Mouse (Mus musculus) embryonic facial prominence, embryonic 15.5 days (tissue): Measurements from ENCODE around the gene Oxct2b. TPM values are rescaled to one million over a fixed set of nuclear protein-coding genes. Genes with fewer than 3 reads are reported as not detected.
"Not testable (repeated sequence)": the region's sequence is repeated elsewhere in the genome, so short reads cannot be mapped to it uniquely, and the experiment has no call there.

Experiments used
- ATAC-seq: fragments of 200-750 bp; cut with Nextera tagmentation; 2 replicates; pipeline ENCODE4 v1.8.0; 2017; ENCODE audit warnings: low read depth, moderate TSS enrichment; ENCODE audit not compliant: insufficient number of reproducible peaks, low FRiP score, low TSS enrichment
- H3K27ac ChIP-seq: fragments of 300-500 bp; sonication (generic); replicated peaks from 2 replicates; pipeline ENCODE4 v1.5.1; 2015; ENCODE audit warnings: mild to moderate bottlenecking, inconsistent platforms
- H3K27me3 ChIP-seq: fragments of 300-500 bp; sonication (generic); 2 replicates; pipeline ENCODE4 v1.6.1; 2015; ENCODE audit warnings: inconsistent platforms
- H3K36me3 ChIP-seq: fragments of 300-500 bp; sonication (generic); 2 replicates; pipeline ENCODE4 v1.6.1; 2015; ENCODE audit warnings: mild to moderate bottlenecking, inconsistent platforms
- H3K4me1 ChIP-seq: fragments of 300-500 bp; sonication (generic); 2 replicates; pipeline ENCODE4 v1.6.1; 2015; ENCODE audit warnings: inconsistent platforms
- H3K4me2 ChIP-seq: fragments of 300-500 bp; sonication (generic); replicated peaks from 2 replicates; pipeline ENCODE4 v1.6.1; 2015; ENCODE audit warnings: mild to moderate bottlenecking, inconsistent platforms
- H3K4me3 ChIP-seq: fragments of 300-500 bp; sonication (generic); replicated peaks from 2 replicates; pipeline ENCODE4 v1.5.1; 2015; ENCODE audit warnings: mild to moderate bottlenecking, inconsistent platforms
- H3K9ac ChIP-seq: fragments of 300-500 bp; sonication (generic); 2 replicates; pipeline ENCODE4 v1.6.1; 2015; ENCODE audit warnings: inconsistent platforms
- H3K9me3 ChIP-seq: fragments of 300-500 bp; sonication (generic); replicated peaks from 2 replicates; pipeline ENCODE4 v1.6.1; 2016; ENCODE audit warnings: inconsistent platforms
- WGBS: fragments of 180-500 bp; shearing (Covaris S2); methylation state at CpG from one replicate; pipeline ENCODE4 v1.1.7; 2015; 5-methylcytosine and 5-hydroxymethylcytosine counted together
- polyA plus RNA-seq: library from polyadenylated mRNA; unstranded; fragments of >200 nt; fragmentation: Nextera tagmentation; extraction: Ambion mirVana; gene quantifications from 2 replicates; pipeline ENCODE4 v1.2.1, GENCODE M21; 2015

The Oxct2b gene
- polyA plus RNA-seq, 1 experiment from 2014 or later: 0.13 TPM

DNA sequence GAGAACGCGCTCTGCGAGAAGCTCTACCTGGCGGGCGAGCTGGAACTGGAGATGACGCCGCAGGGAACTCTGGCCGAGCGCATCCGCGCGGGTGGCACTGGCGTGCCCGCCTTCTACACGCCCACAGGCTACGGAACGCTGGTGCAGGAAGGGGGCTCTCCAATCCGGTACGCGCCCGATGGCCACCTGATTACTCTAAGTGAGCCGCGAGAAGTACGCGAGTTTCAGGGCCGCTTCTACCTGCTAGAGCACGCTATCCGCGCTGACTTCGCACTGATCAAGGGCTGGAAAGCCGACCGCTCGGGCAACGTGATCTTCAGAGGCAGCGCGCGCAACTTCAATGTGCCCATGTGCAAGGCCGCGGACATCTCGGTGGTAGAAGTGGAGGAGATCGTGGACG is 574 bp downstream of the Oxct2b start:
- not testable (repeated sequence) for H3K27me3 ChIP-seq, H3K9me3 ChIP-seq, H3K36me3 ChIP-seq, ATAC-seq, H3K4me1 ChIP-seq, H3K9ac ChIP-seq, H3K27ac ChIP-seq
- 26% methylated on average over 31 of the region's 42 CpGs for WGBS
- Histone ChIP-seq H3K4me3 (peak overlapping the region; percentile 42), H3K4me2 (peak overlapping the region; percentile 69)

GRCm38 (mm10) chr4:123121286-123121685 is 5.2 kb downstream of the Oxct2b start:
- H3K27ac ChIP-seq: no peak overlapping the region
- no peaks in the 10 kb centered on the region for H3K9me3 ChIP-seq
- H3K9ac ChIP-seq: no peak overlapping the region
- H3K4me3 ChIP-seq: no peak overlapping the region
- H3K27me3 ChIP-seq: no peaks in the 10 kb centered on the region
- H3K36me3 ChIP-seq: peaks cover 24% of the 10 kb centered on the region
- WGBS: 81% methylated on average over 2 of the region's 2 CpGs
- no peaks in the 10 kb centered on the region for H3K4me1 ChIP-seq
- no peak overlapping the region for H3K4me2 ChIP-seq
- ATAC-seq: no peak

- H3K27ac ChIP-seq: no peak overlapping the region
- no peaks in the 10 kb centered on the region for H3K4me1 ChIP-seq
- H3K4me2 ChIP-seq: no peak overlapping the region
- no peak for ATAC-seq
- no peak overlapping the region for H3K4me3 ChIP-seq
- H3K36me3 ChIP-seq: peaks cover 71% of the 10 kb centered on the region
- WGBS: 95% methylated on average over 7 of the region's 7 CpGs
- no peaks in the 10 kb centered on the region for H3K27me3 ChIP-seq
- H3K9ac ChIP-seq: no peak overlapping the region
- no peaks in the 10 kb centered on the region for H3K9me3 ChIP-seq
Measured at GRCm38 (mm10) chr4:123126626-123127025, 10.6 kb downstream of the Oxct2b start.

DNA sequence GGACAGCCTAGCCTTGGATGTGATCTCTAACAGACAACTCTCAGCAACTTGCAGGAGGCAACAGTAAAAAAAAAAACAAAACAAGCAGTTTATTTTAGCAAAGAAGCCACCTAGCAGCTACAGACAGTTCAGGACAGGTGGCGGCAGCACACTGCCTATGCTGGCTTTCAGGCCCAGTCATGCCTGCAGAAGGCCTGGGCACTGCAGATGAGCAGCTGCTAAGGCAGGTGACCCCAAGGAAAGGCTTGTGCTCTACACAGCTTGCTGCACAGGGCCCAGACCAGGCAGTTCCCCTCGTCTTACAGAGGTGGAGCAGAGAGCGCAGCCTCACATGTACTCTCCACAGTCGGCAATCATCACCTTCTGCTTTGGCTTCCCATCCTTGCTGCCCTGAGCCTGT is 11.0 kb downstream of the Oxct2b start:
- Histone ChIP-seq H3K9ac (no peak overlapping the region), H3K27me3 (no peaks in the 10 kb centered on the region), H3K4me2 (no peak overlapping the region), H3K27ac (no peak overlapping the region), H3K9me3 (no peaks in the 10 kb centered on the region), H3K4me3 (no peak overlapping the region), H3K36me3 (peaks cover 75% of the 10 kb centered on the region), H3K4me1 (no peaks in the 10 kb centered on the region)
- 88% methylated on average over 4 of the region's 4 CpGs for WGBS
- ATAC-seq: no peak

- Histone ChIP-seq H3K4me3 (no peak overlapping the region), H3K9ac (no peak overlapping the region), H3K36me3 (peaks cover 37% of the 10 kb centered on the region), H3K4me1 (peaks cover 15% of the 10 kb centered on the region), H3K4me2 (no peak overlapping the region), H3K27me3 (no peaks in the 10 kb centered on the region), H3K27ac (no peak overlapping the region), H3K9me3 (no peaks in the 10 kb centered on the region)
- no peak for ATAC-seq
- WGBS: 84% methylated on average over 3 of the region's 3 CpGs
Measured at GRCm38 (mm10) chr4:123137551-123137950, 21.5 kb downstream of the Oxct2b start.

DNA sequence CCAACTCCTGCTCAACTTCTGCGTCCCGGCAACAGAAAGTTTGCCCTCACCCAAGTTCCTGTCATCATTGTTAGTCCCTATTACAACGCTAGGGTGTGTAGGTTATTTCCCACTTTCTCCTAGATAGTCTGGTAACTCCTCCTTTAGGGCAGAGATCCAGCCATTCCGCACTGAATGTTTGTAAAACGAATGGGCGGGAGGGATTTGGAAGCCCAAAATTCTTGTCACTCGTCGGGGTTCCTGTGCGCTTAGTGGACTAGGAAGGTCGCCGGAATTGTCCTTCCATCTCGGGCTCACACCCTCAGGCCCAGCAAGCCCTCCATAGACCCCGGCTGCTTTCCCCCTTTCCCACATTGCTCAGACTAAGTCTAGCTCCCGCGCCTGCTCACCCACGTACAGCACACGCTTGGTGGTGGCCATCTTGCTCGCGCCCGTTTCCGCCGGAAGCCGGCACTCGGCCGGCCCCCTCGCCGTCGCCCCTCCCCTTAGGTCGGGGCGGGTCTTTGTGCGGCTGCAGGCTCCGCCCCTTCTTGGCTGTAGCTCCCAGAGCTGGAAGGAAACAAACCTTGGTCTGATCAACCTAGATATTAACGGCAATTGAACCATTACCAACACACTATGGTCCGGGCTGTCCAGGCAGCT is 23.6 kb downstream of the Oxct2b start, which contains the start of gene Ppie:
Gene Ppie, minus strand, starts transcription at position 439 of the 642 bp plus-strand sequence.
- peak; percentile 96 for ATAC-seq
- under 1% methylated on average over 34 of the region's 34 CpGs for WGBS

DNA sequence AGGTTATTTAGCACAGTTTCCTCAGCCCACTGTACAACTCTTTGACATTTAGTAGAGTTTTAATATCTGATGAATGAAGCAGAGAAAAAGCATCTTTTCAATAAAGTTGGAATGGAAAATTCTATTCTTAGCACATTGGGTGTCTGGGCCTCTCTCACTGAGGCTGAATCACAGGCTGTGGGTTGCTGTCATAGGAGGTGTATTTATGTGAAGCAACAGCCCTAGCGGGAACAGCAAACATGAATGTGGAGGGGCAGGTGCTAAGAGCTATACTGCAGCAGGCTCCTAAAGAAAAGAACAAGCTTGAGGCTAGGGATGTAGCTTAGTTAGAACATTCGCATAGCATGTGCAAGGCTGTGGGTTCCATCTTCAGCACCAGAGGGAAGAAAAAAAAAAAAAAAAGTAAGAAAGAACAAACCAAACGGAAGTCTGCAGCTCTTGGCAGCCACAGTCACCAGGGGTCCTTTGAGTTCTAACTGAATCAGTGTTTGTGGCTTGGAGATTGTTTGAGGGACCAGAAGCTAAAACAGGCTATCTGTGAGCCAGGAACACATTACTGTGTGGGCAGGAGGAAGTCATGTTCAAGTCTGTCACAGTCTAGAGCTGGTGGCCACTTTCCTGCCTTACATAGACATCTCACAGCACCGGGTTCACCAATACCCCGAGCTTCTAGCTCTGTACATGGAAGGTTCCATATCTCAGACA is 31.5 kb downstream of the Oxct2b start:
- no peaks in the 10 kb centered on the region; the same call in 1 of the 2 replicates for H3K27me3 ChIP-seq
- H3K4me3 ChIP-seq: no peak overlapping the region
- H3K27ac ChIP-seq: no peak overlapping the region
- no peak overlapping the region for H3K4me2 ChIP-seq
- H3K36me3 ChIP-seq: no peaks in the 10 kb centered on the region
- H3K4me1 ChIP-seq: no peaks in the 10 kb centered on the region
- 68% methylated on average over 5 of the region's 5 CpGs for WGBS
- H3K9ac ChIP-seq: no peak overlapping the region
- no peak for ATAC-seq
- no peaks in the 10 kb centered on the region for H3K9me3 ChIP-seq

More for the DNA sequence above, 23.6 kb downstream of the Oxct2b start, which contains the start of gene Ppie:
- Histone ChIP-seq H3K9me3 (no peaks in the 10 kb centered on the region), H3K36me3 (peaks cover 19% of the 10 kb centered on the region), H3K9ac (peak within 1 kb of the TSS; percentile 55), H3K27ac (peak within 1 kb of the TSS; percentile 92), H3K27me3 (no peaks in the 10 kb centered on the region; the same call in 1 of the 2 replicates), H3K4me2 (peak within 1 kb of the TSS; percentile 70), H3K4me3 (peak within 1 kb of the TSS; percentile 66), H3K4me1 (peaks cover 15% of the 10 kb centered on the region)

- H3K9me3 ChIP-seq: no peaks in the 10 kb centered on the region
- ATAC-seq: no peak
- no peak overlapping the region for H3K4me2 ChIP-seq
- no peak overlapping the region for H3K9ac ChIP-seq
- no peaks in the 10 kb centered on the region for H3K4me1 ChIP-seq
- no peak overlapping the region for H3K27ac ChIP-seq
- 80% methylated on average over 4 of the region's 4 CpGs for WGBS
- H3K27me3 ChIP-seq: no peaks in the 10 kb centered on the region; the same call in 1 of the 2 replicates
- H3K36me3 ChIP-seq: no peaks in the 10 kb centered on the region
- H3K4me3 ChIP-seq: no peak overlapping the region
Measured at GRCm38 (mm10) chr4:123152003-123152402, 35.9 kb downstream of the Oxct2b start.

DNA sequence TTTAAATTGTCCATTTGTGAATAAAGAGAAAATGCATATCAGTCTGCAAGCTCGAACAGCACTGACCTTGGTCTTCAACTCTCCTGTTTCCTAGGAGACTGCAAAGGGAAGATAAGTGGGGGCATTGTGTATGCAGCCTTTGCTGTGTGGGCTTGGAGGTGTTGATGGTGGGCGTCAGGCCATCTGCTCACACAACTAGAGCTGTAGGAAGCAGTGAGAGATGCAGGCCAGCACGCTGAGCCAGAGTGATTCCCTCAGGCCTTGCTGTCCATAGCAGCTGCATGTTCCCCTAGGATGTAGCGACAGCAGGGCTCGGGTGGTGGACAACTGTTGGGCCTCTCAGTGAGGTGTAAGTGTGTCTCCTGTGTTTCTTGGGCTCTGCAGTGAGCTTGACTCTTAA is 36.9 kb downstream of the Oxct2b start:
- H3K36me3 ChIP-seq: no peaks in the 10 kb centered on the region
- no peaks in the 10 kb centered on the region for H3K4me1 ChIP-seq
- no peak for ATAC-seq
- no peaks in the 10 kb centered on the region; the same call in 1 of the 2 replicates for H3K27me3 ChIP-seq
- H3K4me3 ChIP-seq: no peak overlapping the region
- no peak overlapping the region for H3K4me2 ChIP-seq
- WGBS: 62% methylated on average over 5 of the region's 5 CpGs
- no peak overlapping the region for H3K9ac ChIP-seq
- H3K27ac ChIP-seq: no peak overlapping the region
- no peaks in the 10 kb centered on the region for H3K9me3 ChIP-seq

- Histone ChIP-seq H3K27ac (no peak overlapping the region), H3K36me3 (no peaks in the 10 kb centered on the region), H3K4me2 (no peak overlapping the region), H3K9me3 (no peaks in the 10 kb centered on the region), H3K4me1 (no peaks in the 10 kb centered on the region), H3K27me3 (no peaks in the 10 kb centered on the region; the same call in 1 of the 2 replicates), H3K4me3 (no peak overlapping the region), H3K9ac (no peak overlapping the region)
- WGBS: 35% methylated on average over 4 of the region's 4 CpGs
- no peak for ATAC-seq
Measured at GRCm38 (mm10) chr4:123155004-123155403, 38.9 kb downstream of the Oxct2b start.

GRCm38 (mm10) chr4:123155427-123155826 is 39.4 kb downstream of the Oxct2b start:
- no peaks in the 10 kb centered on the region for H3K4me1 ChIP-seq
- no peak overlapping the region for H3K9ac ChIP-seq
- H3K4me2 ChIP-seq: no peak overlapping the region
- no peak overlapping the region for H3K4me3 ChIP-seq
- no peaks in the 10 kb centered on the region; the same call in 1 of the 2 replicates for H3K27me3 ChIP-seq
- H3K36me3 ChIP-seq: no peaks in the 10 kb centered on the region
- no peak overlapping the region for H3K27ac ChIP-seq
- WGBS: 68% methylated on average over 2 of the region's 2 CpGs
- no peak for ATAC-seq
- H3K9me3 ChIP-seq: no peaks in the 10 kb centered on the region
